Mouse (Mus musculus): Measurements from ENCODE around the gene Pou6f1. TPM values are rescaled to one million over a fixed set of nuclear protein-coding genes. Genes with fewer than 3 reads are reported as not detected.

Gene Pou6f1
- polyA plus RNA-seq (2016; fragmentation: Nextera tagmentation; extraction: Ambion mirVana), result 4.7 and 10.0 TPM in 2 replicates

DNA sequence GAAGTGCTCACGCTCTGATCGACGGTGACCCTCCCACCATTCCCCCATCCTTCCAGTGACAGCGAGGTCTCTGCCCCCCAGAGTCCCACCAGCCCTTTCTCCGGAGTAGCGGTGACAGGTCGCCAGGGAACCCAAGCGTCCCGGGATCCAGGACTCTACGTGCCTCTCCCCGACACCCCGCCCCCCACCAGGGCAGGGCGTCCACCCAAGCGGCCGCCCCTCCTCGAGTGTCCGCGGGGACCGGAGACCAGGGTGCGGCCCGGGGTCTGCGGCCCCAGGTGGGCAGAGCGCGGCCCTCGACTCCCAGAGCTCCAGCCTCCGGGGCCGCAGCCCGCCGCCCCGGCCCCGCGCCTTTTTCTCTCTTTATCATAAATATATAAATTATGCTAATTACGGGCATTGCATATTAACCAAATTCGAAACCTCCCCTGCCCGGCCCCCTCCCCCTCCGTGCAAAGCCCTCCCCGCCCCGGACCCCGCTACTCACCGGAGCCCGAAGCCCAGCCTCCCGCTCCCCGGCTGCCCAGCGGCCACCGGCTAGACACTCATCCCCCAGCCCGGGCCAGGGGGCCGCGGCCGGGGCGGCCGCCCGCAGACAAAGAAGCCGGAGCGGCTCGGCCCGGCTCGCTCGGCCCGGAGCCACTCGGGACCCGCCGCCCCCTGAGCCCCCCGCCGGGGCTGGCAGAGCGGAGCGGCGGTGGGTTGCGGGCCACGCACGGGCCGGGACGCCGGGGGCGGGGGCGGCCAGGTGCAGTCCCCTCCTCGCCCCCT is at the start of gene Pou6f1:
Pou6f1 (minus strand) TSS at position 709 of the 771 bp plus-strand sequence.
- DNase-seq (ENCODE audit: low spot score), result peak; percentile 65
- peak within 1 kb of the TSS; percentile 87 for H3K4me3 ChIP-seq
- peaks cover 34% of the 10 kb centered on the region for H3K4me1 ChIP-seq
- H3K36me3 ChIP-seq, result no peaks in the 10 kb centered on the region
- WGBS, result under 1% methylated on average over 73 of the region's 76 CpGs
- peaks cover 73% of the 10 kb centered on the region for H3K27me3 ChIP-seq (ENCODE audit: low read depth, poor library complexity, severe bottlenecking)
- peak within 1 kb of the TSS; percentile 96 for H3K27ac ChIP-seq (replicated peaks)
- no peaks in the 10 kb centered on the region for H3K9me3 ChIP-seq (replicated peaks)

DNA sequence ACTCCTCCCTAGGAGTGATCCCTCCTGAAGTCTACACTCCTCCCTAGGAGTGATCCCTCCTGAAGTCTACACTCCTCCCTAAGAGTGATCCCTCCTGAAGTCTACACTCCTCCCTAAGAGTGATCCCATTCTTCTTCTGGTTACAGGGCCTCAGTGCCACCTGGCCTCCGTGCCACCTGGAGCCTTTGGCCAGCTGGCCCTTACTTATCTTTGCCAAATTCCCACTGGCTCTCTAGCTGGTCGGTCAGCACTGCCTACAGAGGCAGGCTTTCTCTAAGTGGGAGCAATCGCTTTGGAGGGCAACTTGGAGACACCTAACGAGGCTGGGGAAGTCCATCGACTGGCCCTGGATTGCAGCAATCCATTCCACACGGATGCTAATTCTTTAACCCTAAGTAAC is 46.4 kb upstream of the Pou6f1 start:
- H3K27me3 ChIP-seq (ENCODE audit: low read depth, poor library complexity, severe bottlenecking), result no peaks in the 10 kb centered on the region
- no peaks in the 10 kb centered on the region for H3K9me3 ChIP-seq (replicated peaks)
- no peak overlapping the region for H3K4me3 ChIP-seq
- H3K27ac ChIP-seq (replicated peaks), result no peak overlapping the region
- peaks cover 7% of the 10 kb centered on the region for H3K4me1 ChIP-seq
- no peak for DNase-seq (ENCODE audit: low spot score)
- H3K36me3 ChIP-seq, result no peaks in the 10 kb centered on the region
- 81% methylated on average over 6 of the region's 6 CpGs for WGBS

DNA sequence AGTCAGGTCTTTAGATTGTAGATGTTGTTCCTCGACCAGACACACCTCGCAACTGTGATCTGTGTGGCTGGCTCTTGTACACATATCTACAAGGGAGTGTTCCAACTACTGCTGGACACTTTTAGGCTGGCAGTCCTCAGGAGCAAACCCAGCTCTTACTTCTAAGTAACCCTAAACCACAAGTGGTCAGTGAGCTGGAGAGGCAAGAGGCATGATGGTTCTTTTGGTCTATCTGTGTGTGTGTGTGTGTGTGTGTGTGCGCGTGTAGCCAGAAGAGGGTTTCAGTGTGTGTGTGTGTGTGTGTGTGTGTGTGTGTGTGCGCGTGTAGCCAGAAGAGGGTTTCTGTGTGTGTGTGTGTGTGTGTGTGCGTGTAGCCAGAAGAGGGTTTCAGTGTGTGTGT is 42.7 kb upstream of the Pou6f1 start:
- Histone ChIP-seq H3K9me3 (replicated peaks) (no peaks in the 10 kb centered on the region), H3K27me3 (ENCODE audit: low read depth, poor library complexity, severe bottlenecking) (peaks cover 18% of the 10 kb centered on the region), H3K36me3 (no peaks in the 10 kb centered on the region), H3K4me3 (no peak overlapping the region), H3K4me1 (peaks cover 15% of the 10 kb centered on the region), H3K27ac (replicated peaks) (no peak overlapping the region)
- WGBS, result 90% methylated on average over 7 of the region's 7 CpGs
- DNase-seq (ENCODE audit: low spot score), result no peak

DNA sequence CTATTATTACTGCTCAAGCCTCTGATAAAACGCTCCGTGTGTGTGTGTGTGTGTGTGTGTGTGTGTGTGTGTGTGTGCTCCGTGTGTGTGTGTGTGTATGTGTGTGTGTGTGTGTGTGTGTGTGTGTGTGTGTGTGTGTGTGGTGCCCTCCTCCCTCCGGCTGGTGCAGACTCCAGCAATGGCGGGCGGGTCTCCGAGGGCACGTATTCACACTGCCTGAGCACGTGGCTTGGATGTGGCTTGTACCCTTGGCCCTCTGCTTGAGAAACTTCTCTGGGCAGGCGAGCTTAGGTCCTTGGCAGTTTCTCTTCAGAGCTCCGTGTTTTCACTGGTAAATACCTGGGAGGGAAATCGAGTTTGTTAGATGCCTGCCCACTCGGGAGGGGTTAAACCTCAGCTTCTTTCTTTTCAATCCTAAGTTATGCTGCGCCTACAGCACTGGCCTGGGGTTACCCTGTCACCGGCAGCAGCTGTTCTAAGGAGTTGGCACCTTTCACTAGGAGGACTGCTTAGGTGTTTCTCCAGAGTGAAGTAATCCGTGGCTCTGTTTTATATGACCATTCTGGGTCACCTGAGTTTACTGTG is 41.5 kb upstream of the Pou6f1 start:
- H3K4me1 ChIP-seq, result peaks cover 25% of the 10 kb centered on the region
- no peak for DNase-seq (ENCODE audit: low spot score)
- no peak overlapping the region for H3K27ac ChIP-seq (replicated peaks)
- H3K36me3 ChIP-seq, result no peaks in the 10 kb centered on the region
- H3K27me3 ChIP-seq (ENCODE audit: low read depth, poor library complexity, severe bottlenecking), result peaks cover 29% of the 10 kb centered on the region
- no peak overlapping the region for H3K4me3 ChIP-seq
- H3K9me3 ChIP-seq (replicated peaks), result no peaks in the 10 kb centered on the region
- 68% methylated on average over 13 of the region's 16 CpGs for WGBS

GRCm38 (mm10) chr15:100639972-100640750 is 40.4 kb upstream of the Pou6f1 start:
- DNase-seq (ENCODE audit: low spot score), result no peak
- no peaks in the 10 kb centered on the region for H3K36me3 ChIP-seq
- no peaks in the 10 kb centered on the region for H3K9me3 ChIP-seq (replicated peaks)
- peaks cover 41% of the 10 kb centered on the region for H3K27me3 ChIP-seq (ENCODE audit: low read depth, poor library complexity, severe bottlenecking)
- peaks cover 26% of the 10 kb centered on the region for H3K4me1 ChIP-seq
- no peak overlapping the region for H3K4me3 ChIP-seq
- H3K27ac ChIP-seq (replicated peaks), result no peak overlapping the region
- WGBS, result 82% methylated on average over 16 of the region's 16 CpGs

GRCm38 (mm10) chr15:100637661-100638060 is 37.9 kb upstream of the Pou6f1 start:
- 16% methylated on average over 6 of the region's 6 CpGs for WGBS
- no peaks in the 10 kb centered on the region for H3K36me3 ChIP-seq
- peaks cover 65% of the 10 kb centered on the region for H3K27me3 ChIP-seq (ENCODE audit: low read depth, poor library complexity, severe bottlenecking)
- no peak for DNase-seq (ENCODE audit: low spot score)
- no peaks in the 10 kb centered on the region for H3K9me3 ChIP-seq (replicated peaks)
- H3K4me1 ChIP-seq, result peaks cover 21% of the 10 kb centered on the region
- H3K4me3 ChIP-seq, result no peak overlapping the region
- no peak overlapping the region for H3K27ac ChIP-seq (replicated peaks)

GRCm38 (mm10) chr15:100636700-100637501 is 37.1 kb upstream of the Pou6f1 start, which contains the start of gene Smagp:
Gene Smagp, minus strand, starts transcription at chr15:100636940.
- peak; percentile 37 for DNase-seq (ENCODE audit: low spot score)
- H3K4me3 ChIP-seq, result peak within 1 kb of the TSS; percentile 62
- WGBS, result under 1% methylated on average over 77 of the region's 77 CpGs
- peaks cover 71% of the 10 kb centered on the region for H3K27me3 ChIP-seq (ENCODE audit: low read depth, poor library complexity, severe bottlenecking)
- H3K9me3 ChIP-seq (replicated peaks), result no peaks in the 10 kb centered on the region
- peak within 1 kb of the TSS; percentile 38; the same call in 1 of the 2 replicates for H3K27ac ChIP-seq (replicated peaks)
- no peaks in the 10 kb centered on the region for H3K36me3 ChIP-seq
- peaks cover 21% of the 10 kb centered on the region for H3K4me1 ChIP-seq

DNA sequence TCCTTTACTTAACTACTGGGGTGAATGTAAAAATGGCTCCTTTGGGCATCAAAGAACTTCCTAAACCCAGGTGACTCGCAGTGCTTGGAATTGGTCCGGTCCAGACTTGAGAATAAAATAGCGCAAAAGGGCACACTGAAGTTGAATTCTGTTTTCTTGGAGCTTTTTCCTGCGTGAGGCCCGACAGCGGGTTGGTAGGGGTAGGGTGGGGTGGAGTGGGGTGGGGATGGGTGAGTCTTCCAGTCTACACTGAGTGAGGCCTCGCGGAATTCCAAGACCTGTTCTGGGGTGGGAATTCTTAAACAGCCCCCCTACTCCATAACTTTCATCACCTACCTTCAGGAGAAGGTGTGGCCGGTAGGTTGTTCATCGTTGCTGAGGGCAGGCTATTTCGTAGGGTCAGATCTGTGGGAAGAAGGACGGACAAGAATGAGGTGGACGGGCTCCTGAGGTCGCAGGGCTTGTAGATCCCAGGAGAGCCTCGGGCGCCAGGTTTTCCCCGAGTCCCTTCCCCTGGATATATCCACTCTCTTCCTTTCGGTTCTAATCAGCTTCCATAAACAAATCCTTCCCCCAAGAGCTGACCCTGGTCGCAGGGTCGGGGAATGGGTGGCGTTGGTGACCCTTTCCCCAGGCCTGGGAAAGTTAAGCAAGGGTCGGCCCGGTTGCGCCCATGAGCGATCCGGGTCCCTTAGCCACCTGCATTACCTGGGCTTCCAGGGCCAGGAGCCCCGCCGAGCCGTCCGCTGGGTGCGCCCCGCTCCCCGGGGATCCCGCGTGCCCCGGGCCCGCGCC is 36.3 kb upstream of the Pou6f1 start:
- H3K4me3 ChIP-seq, result peak overlapping the region; percentile 62
- WGBS, result 4% methylated on average over 38 of the region's 38 CpGs
- peak overlapping the region; percentile 38; the same call in 1 of the 2 replicates for H3K27ac ChIP-seq (replicated peaks)
- H3K4me1 ChIP-seq, result peaks cover 21% of the 10 kb centered on the region
- H3K27me3 ChIP-seq (ENCODE audit: low read depth, poor library complexity, severe bottlenecking), result peaks cover 71% of the 10 kb centered on the region
- H3K36me3 ChIP-seq, result no peaks in the 10 kb centered on the region
- H3K9me3 ChIP-seq (replicated peaks), result no peaks in the 10 kb centered on the region
- DNase-seq (ENCODE audit: low spot score), result peak; percentile 33

DNA sequence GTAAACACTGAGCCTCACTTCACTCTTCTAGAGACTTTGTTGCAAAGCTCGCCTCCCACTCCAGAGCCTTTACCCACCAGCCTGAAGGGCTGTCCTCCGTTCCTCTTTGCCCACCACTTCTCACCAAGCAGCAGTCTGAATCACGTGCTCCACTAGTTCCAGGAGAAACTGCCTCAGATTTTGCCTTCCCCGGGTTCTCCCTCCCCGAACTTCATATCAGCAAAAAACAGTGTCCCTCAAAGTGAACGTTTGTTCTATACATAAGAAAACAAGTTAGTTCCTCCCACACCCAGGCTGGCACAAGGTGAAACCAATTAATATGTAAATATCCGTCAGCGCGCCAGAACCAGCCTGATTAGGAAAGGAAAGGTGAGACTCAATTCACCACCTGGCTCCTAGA is 35.5 kb upstream of the Pou6f1 start:
- H3K27ac ChIP-seq (replicated peaks), result no peak overlapping the region
- H3K4me3 ChIP-seq, result no peak overlapping the region
- peaks cover 72% of the 10 kb centered on the region for H3K27me3 ChIP-seq (ENCODE audit: low read depth, poor library complexity, severe bottlenecking)
- peaks cover 14% of the 10 kb centered on the region for H3K4me1 ChIP-seq
- no peak for DNase-seq (ENCODE audit: low spot score)
- H3K9me3 ChIP-seq (replicated peaks), result no peaks in the 10 kb centered on the region
- 14% methylated on average over 9 of the region's 9 CpGs for WGBS
- H3K36me3 ChIP-seq, result no peaks in the 10 kb centered on the region

- Histone ChIP-seq H3K4me1 (peaks cover 14% of the 10 kb centered on the region), H3K4me3 (no peak overlapping the region), H3K27me3 (ENCODE audit: low read depth, poor library complexity, severe bottlenecking) (peaks cover 82% of the 10 kb centered on the region), H3K9me3 (replicated peaks) (no peaks in the 10 kb centered on the region), H3K27ac (replicated peaks) (no peak overlapping the region), H3K36me3 (no peaks in the 10 kb centered on the region)
- DNase-seq (ENCODE audit: low spot score), result no peak
- 86% methylated on average over 10 of the region's 10 CpGs for WGBS
Measured at GRCm38 (mm10) chr15:100633341-100633740, 33.6 kb upstream of the Pou6f1 start.

DNA sequence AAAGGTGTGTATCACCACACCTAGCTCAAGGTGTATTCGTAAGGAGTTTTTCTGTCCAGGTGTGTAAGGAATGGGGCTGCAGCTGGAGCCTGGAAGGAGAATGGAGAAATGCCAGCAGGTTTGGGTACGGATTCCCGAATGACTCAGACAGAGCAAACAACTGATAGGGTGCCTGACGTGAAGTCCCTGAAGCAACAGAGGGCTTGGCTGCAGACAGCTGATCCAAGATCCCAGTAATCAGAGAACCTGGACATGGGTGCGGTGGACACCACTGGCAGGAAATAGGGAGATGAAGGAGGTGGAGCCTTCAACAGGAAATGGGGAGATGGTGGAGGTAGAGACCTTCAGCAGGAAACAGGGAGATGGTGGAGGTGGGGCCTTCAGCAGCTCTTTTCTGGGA is 32.5 kb upstream of the Pou6f1 start:
- H3K36me3 ChIP-seq, result no peaks in the 10 kb centered on the region
- WGBS, result 91% methylated on average over 5 of the region's 5 CpGs
- H3K4me3 ChIP-seq, result no peak overlapping the region
- H3K27me3 ChIP-seq (ENCODE audit: low read depth, poor library complexity, severe bottlenecking), result peaks cover 77% of the 10 kb centered on the region
- H3K27ac ChIP-seq (replicated peaks), result no peak overlapping the region
- peaks cover 23% of the 10 kb centered on the region for H3K4me1 ChIP-seq
- H3K9me3 ChIP-seq (replicated peaks), result no peaks in the 10 kb centered on the region
- DNase-seq (ENCODE audit: low spot score), result no peak
